Mouse (Mus musculus) gonadal fat pad, adult 2 months (tissue): Measurements from ENCODE around the gene Sgcd. TPM values are rescaled to one million over a fixed set of nuclear protein-coding genes. Genes with fewer than 3 reads are reported as not detected.
"Not testable (repeated sequence)": the region's sequence is repeated elsewhere in the genome, so short reads cannot be mapped to it uniquely, and the experiment has no call there.

ENCODE experiments used
- DNase-seq: peaks from one replicate; pipeline ENCODE4 v3.0.0-alpha.2; 2012; ENCODE audit warnings: low read depth
- polyA plus RNA-seq: library from polyadenylated mRNA; depleted of rRNA; stranded (reverse); fragments of >200 nt; gene quantifications from 2 replicates; pipeline ENCODE4 v1.2.3, GENCODE M21; 2012

Gene Sgcd
- polyA plus RNA-seq, 1 experiment: 10.4 TPM

DNA sequence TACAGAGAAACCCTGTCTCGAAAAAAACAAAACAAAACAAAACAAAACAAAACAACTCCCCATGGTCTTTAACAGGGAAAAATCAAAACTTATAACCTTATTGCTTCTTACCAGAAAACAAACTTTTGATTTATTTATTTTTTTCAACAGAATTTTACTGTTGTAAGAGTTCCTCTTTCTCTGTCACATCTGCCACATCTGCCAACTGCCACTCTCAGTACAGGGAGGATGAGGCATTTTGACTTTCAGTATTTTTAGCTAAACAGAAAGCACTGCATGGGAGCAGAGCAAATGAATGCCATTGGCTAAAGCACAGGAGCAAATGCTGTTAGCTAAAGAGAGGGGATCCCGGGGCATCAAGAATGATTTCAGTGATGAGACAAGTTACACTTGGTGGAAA is 528.6 kb downstream of the Sgcd start:
- no peak for DNase-seq

GRCm38 (mm10) chr11:47459214-47459613 is 529.6 kb downstream of the Sgcd start:
- DNase-seq: no peak

GRCm38 (mm10) chr11:47447790-47448189 is 541.0 kb downstream of the Sgcd start:
- DNase-seq: no peak

GRCm38 (mm10) chr11:47446337-47446736 is 542.4 kb downstream of the Sgcd start:
- no peak for DNase-seq

GRCm38 (mm10) chr11:47445683-47446082 is 543.1 kb downstream of the Sgcd start:
- no peak for DNase-seq

GRCm38 (mm10) chr11:47442266-47442665 is 546.5 kb downstream of the Sgcd start:
- no peak for DNase-seq

DNA sequence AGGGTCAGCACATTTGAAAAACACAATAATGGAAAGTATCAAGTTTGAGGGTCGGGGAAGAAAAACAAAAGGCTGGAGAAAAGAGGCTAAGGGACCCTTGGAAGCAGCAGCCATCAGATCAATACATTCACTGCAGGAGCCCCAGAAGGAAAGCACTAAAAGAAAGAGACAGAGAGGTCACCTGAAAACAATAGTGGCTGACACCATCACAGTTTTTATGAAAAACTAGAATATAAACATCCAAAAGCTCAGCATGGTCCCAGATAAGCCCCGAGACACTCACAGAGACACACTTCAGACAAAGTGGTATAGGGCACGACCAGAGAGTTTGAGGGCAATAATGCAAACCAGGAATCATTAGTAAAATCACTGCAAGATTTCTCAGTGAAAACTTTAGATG is 589.2 kb downstream of the Sgcd start:
- no peak for DNase-seq

DNA sequence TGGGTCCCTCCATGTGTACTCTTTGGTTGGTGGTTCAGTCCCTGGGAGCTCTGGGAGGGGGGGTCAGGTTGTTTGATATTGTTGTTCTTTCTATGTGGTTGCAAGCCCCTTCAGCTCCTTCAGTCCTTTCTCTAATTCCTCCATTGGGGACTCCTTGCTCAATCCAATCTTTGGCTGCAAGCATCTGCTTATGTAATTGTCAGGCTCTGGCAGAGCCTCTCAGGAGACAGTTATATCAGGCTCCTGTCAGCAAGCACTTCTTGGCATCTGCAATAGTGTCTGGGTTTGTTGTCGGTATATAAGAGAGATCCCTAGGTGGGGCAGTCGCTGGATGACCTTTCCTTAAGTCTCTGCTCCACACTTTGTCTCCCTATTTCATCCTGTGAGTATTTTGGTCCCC is 598.0 kb downstream of the Sgcd start:
- not testable (repeated sequence) for DNase-seq

DNA sequence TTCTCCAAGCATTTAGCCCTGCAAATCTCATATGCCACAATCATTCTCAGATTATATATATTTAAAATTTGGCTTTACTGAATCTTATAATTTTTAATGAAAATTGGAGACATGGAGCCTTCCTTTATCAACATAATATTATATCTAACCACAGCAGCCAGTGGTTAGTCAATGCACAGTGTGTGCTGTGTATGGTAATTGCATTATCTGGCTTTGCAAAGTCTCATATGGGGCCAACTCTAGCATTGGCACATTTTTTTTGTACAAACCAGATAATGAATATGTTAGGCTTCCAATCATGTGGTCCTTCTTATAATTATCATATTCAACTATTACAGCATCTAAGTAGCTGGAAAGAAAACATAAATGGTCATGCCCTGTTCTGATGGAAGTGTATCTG is 599.4 kb downstream of the Sgcd start:
- no peak for DNase-seq

- no peak for DNase-seq
Measured at GRCm38 (mm10) chr11:47387726-47388125, 601.0 kb downstream of the Sgcd start.

- DNase-seq: no peak
Measured at GRCm38 (mm10) chr11:47386136-47386535, 602.6 kb downstream of the Sgcd start.

GRCm38 (mm10) chr11:47379630-47379958 is 609.2 kb downstream of the Sgcd start:
- DNase-seq: no peak

GRCm38 (mm10) chr11:47378843-47379629 is 609.7 kb downstream of the Sgcd start:
- DNase-seq: no peak

- no peak for DNase-seq
Measured at GRCm38 (mm10) chr11:47377421-47377820, 611.3 kb downstream of the Sgcd start.

GRCm38 (mm10) chr11:47376915-47377314 is 611.9 kb downstream of the Sgcd start:
- no peak for DNase-seq

DNA sequence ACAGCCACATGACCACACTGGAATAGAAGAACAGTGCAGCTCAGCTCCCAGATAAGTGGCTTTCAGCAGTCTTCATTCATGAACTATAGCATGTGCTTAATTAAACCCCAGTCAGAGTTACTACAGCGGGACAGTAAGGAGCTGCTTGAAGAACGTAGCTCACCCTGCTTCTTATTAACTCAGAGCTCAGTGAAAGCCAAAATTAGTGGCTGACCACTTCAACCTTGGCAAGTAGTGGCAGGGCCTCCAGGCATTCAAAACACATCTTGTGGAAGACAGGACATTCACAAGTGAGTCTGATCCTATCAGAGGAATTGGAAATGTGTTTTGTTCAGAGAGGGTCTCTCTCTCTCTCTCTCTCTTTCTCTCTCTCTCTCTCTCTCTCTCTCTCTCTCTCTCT is 617.2 kb downstream of the Sgcd start:
- DNase-seq: no peak

GRCm38 (mm10) chr11:47351585-47351984 is 637.2 kb downstream of the Sgcd start:
- DNase-seq: no peak

GRCm38 (mm10) chr11:47343486-47343885 is 645.3 kb downstream of the Sgcd start:
- DNase-seq: no peak

DNA sequence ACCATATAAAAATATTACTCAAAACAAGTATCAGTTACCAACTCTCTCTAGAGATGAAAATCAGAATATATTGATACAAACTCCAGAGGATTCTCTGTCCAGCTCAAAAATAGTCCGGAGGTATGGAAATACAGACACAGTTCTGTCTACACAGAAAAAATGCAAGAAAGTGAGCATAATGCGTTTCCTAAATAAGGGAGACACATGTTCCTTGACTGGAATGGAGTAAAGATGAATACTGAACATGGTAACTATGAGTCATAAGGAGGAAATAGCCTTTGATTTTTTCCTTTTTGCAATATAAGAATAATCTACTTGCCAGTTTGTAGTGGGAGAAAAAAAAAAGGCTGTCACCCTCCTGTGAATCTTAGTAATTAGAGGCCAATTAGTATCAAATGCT is 655.1 kb downstream of the Sgcd start:
- no peak for DNase-seq

- DNase-seq: no peak
Measured at GRCm38 (mm10) chr11:47305579-47305978, 683.2 kb downstream of the Sgcd start.

GRCm38 (mm10) chr11:47304702-47305450 is 683.9 kb downstream of the Sgcd start:
- DNase-seq: no peak

DNA sequence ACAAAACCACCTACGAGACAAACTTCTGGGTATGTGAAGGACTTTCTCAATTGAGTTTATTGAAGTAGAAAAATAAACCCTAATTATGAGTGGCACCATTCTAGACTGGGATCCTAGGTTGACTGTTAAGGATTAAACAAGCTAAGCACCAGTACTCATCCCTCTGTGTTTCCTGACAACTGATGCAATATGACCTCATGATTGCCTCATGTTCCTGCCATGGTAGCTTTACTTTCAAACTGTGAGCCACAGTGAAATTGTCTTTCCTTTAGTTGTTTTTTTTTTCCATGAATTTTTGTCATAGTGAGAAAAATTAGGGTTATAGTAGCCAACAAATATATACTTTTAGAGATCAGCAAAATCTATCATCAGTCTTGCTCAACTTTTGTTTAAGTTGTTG is 689.0 kb downstream of the Sgcd start:
- no peak for DNase-seq

DNA sequence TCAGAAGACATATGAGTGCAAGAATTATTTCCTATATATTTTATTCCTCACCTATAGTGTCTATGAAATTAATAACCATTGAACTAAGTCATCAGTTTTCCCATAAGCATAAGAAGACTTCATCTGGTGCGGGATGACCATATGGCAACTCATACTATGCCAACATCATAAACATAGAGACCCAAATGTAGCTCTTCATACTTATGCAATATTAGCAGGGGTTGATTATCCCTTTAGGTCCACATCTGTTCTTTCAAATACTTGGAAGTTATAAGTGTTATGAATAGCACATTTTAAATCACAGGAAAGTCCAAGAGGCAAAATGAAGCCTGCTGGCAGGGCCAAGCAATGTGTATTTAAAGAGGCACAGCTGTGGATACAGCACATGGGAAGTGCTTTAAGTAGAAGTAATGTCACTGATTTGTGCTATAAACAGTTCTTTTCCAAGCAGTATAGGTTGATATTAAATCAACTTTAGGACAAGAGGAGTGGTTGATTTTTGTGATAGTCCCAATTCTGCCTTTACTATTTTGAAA is 690.9 kb downstream of the Sgcd start:
- DNase-seq: no peak
